Mouse (Mus musculus) liver, postnatal 0 days (tissue): ENCODE measurements around the gene Dag1.

Experiments
- CTCF ChIP-seq: sonication (generic); IDR thresholded peaks from 2 replicates; pipeline ENCODE4 v1.5.1; 2016; ENCODE audit warnings: antibody characterized with exemption, low read depth
- EP300 ChIP-seq: IDR thresholded peaks from 2 replicates; pipeline ENCODE4 v1.6.1; 2016; ENCODE audit warnings: antibody characterized with exemption, low read depth, mild to moderate bottlenecking

- TF ChIP-seq CTCF (no peak), EP300 (no peak)
These were observed 19.2 kb downstream of the Dag1 start for GRCm38 (mm10) chr9:108244540-108244939.
